Mouse (Mus musculus): ENCODE results near the gene Nup85.

Gene Nup85

GRCm38 (mm10) chr11:115614346-115615107 is 50.3 kb downstream of the Nup85 start:
- DNase-seq: no peak

- DNase-seq: peak; percentile 41
These were observed 51.0 kb downstream of the Nup85 start for GRCm38 (mm10) chr11:115615108-115615825.

- DNase-seq: peak; percentile 55
These were observed 51.6 kb downstream of the Nup85 start for GRCm38 (mm10) chr11:115615875-115616274.

DNA sequence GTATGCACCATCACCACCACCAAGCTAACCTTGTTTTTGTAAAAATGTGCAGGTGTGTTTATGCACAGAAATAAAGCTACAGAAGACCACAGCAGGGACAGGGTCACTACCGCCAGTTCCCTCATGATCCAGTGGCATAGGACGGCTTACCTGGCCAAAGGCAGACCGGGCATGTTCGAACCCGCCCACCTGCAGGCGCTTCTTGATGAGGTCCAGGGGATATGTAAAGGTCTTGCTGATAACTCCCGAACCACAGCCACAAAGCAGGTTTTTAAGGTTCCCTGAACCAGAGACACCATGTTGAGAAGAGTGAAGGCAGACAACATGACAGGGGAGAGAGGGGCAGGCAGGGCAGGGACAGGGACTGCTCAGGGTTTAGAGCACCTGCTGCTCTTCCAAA is 52.1 kb downstream of the Nup85 start:
- DNase-seq: no peak

- peak; percentile 57 for DNase-seq
These were observed 52.7 kb downstream of the Nup85 start for GRCm38 (mm10) chr11:115616893-115617292.

GRCm38 (mm10) chr11:115618001-115618400 is 53.8 kb downstream of the Nup85 start:
- no peak for DNase-seq

- no peak for DNase-seq
These were observed 54.7 kb downstream of the Nup85 start for GRCm38 (mm10) chr11:115618732-115619516.

GRCm38 (mm10) chr11:115619949-115620348 is 55.7 kb downstream of the Nup85 start:
- no peak for DNase-seq

DNA sequence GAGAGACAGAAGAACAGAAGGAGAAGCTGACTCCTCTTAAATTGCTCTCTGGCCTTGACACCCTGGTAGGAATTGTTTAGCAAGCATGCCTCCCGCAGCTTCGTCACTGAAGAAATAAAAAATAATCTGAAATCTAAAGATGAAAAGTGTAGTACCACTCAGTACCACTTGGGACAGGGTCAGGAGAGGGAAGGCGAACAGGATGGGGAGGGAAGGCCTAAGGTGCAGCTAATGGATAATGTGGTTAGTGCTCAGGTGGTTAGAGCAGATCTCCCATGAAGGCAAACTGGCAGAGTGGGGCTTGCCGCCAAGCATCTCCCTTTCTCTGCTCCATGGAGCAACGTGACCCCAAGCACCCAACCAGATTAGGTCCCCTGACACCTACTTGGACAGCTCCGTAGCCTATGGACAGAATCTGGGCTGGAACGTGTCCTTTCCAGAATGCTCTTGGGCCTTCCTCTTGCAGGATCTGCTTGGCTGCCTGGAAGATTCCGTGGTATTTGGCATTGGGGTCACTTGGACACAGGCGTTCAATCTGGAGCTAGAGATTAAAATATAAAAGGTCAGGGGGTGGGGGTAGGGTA is 59.3 kb downstream of the Nup85 start:
- DNase-seq: no peak

DNA sequence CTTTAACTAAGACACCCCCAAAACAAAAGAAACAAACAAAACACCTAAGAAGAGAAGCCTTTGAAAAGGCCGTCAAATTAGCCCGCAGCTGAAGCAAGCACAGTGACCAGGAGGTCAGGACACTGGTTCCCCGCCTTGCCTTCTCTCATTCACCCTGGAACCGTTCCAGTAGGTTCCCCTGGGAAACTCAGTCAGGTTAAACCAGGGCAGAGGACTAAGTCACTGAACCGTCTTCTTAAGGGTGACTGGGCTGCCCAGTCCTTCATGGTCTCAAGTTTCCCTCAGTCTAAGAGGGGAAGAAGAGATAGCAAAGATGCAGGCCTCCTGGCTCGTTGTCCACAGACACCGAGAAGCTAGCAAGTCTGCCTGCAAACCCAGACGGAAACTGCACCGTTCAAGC is 61.6 kb downstream of the Nup85 start:
- peak; percentile 88 for DNase-seq

DNA sequence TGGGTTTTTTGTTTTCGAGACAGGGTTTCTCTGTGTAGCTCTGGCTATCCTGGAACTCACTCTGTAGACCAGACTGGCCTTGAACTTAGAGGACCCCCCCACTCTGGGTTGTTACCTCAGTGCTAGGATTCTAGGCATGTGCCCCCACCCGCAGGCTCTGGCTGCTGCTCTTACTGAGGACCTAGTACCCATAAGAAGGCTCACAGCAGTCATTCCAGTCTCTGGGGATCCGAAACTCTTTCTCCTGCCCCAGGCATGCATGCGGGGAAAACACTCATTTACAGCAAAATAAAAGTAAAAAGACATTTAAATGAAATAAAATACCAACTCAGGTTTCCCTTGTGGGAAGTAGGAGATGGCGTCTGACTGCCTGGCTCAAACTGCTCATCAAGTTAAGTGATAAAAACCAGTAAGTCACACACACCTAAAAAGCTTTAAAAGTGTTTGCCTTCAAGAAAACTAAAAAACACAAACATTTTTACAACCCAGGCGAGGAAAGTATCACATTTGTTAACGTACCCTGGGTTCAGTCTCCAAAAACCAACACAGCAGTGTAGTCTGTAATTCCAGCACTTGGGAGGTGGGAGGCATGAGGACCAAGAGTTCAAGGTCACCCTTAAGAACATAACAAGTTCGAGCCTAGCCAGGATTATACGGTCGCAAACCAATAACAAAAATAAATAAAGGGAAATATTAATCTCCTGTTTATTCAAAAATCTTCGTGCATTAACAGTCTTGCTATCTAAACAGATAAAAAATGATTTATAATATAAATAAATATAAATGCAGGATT is 62.8 kb downstream of the Nup85 start:
- DNase-seq: no peak

- DNase-seq: peak; percentile 100
These were observed 63.7 kb downstream of the Nup85 start, which contains the start of gene Slc25a19 for GRCm38 (mm10) chr11:115627705-115628464. Slc25a19 (minus strand) TSS chr11:115628295.

GRCm38 (mm10) chr11:115628465-115629101 is 64.3 kb downstream of the Nup85 start:
- no peak for DNase-seq

- DNase-seq: no peak
These were observed 65.7 kb downstream of the Nup85 start for GRCm38 (mm10) chr11:115629734-115630531.

GRCm38 (mm10) chr11:115630532-115631504 is 66.6 kb downstream of the Nup85 start:
- DNase-seq: no peak

GRCm38 (mm10) chr11:115631505-115631890 is 67.3 kb downstream of the Nup85 start:
- peak; percentile 61 for DNase-seq

DNA sequence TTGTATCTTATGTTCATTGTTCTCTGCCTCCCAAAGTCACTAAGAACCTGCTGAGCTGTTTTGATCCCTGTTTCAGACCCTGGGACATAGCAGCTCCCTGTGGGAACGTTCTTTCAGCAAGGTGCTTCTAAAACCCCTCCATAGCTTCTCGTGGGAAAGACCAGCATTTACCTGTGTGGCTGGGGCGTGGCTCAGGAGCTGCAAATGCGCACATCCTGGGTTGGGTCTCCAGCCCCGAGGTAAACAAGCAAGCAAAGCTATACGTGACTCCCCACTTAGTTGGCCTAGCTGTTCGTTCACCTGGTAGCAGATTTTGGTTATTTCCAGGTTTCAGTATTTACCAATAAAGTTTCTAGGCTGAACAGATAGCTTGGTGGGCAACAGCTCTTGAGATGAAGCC is 68.0 kb downstream of the Nup85 start:
- DNase-seq: no peak

DNA sequence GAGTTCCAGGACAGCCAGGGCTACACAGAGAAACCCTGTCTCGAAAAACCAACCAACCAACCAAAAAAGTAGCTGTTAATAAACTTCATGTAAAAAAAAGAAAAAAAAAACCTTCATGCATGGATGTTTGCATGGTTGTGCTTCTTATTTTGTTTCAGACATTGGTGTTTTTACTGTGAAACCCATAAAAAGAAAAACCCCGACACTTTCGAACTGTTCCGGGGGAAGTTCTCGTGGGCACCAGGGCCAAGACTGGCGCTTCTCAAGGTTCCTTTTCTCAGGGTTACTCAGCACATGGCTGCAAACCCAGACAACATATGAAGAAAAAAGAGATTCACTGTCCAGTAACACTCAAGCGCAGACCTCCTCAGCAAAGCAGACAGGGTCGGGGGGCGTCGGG is 68.6 kb downstream of the Nup85 start:
- no peak for DNase-seq
